Mouse (Mus musculus) gastrocnemius, postnatal 10 days (tissue): ENCODE results near the gene Gm6902. TPM values are rescaled to one million over a fixed set of nuclear protein-coding genes. Genes with fewer than 3 reads are reported as not detected.
"Not testable (repeated sequence)": the region's sequence is repeated elsewhere in the genome, so short reads cannot be mapped to it uniquely, and the experiment has no call there.

Experiments
- DNase-seq: peaks from one replicate; pipeline ENCODE4 v3.0.0; 2021; ENCODE audit warnings: mixed read lengths
- long read RNA-seq, 2 experiments: library from polyadenylated mRNA; stranded (forward); transcript quantifications; one replicate each; pipeline ENCODE4 v2.0.0; 2021
- total RNA-seq, 2 experiments: library from RNA; stranded (reverse); gene quantifications; 2 replicates each; pipeline ENCODE4 v1.2.3; 2021

Gene Gm6902
- not detected for total RNA-seq
- long read RNA-seq, experiment 1: 0 reads
- long read RNA-seq, experiment 2: 0 reads

GRCm38 (mm10) chr7:23278800-23279199 lies at the start of gene Gm6902:
Gm6902 (minus strand) TSS chr7:23278900.
- not testable (repeated sequence) for DNase-seq

GRCm38 (mm10) chr7:23300892-23301291 lies 22.2 kb upstream of the Gm6902 start, which contains the start of gene Nlrp4e:
Nlrp4e (plus strand) TSS chr7:23301192.
- DNase-seq: not testable (repeated sequence)

GRCm38 (mm10) chr7:23251582-23251981 lies 27.1 kb downstream of the Gm6902 start, which contains the start of gene Vmn1r166:
Vmn1r166 (minus strand) TSS chr7:23251682.
- DNase-seq: not testable (repeated sequence)

Other genes with a start within 250 kb of the Gm6902 start
- not detected for gene Vmn1r163, start 223.4 kb downstream of the Gm6902 start, total RNA-seq
- not detected for gene Gm8720, start 211.4 kb downstream of the Gm6902 start, total RNA-seq
- gene Gm10662, start 134.4 kb downstream of the Gm6902 start, total RNA-seq: not detected
- gene Vmn1r165, start 61.6 kb downstream of the Gm6902 start, total RNA-seq: not detected
- not detected for gene Vmn1r166, start 27.2 kb downstream of the Gm6902 start, total RNA-seq
- not detected for gene Nlrp4e, start 22.3 kb upstream of the Gm6902 start, total RNA-seq
- gene Nlrp5, start 107.0 kb upstream of the Gm6902 start, total RNA-seq: under 1 TPM; 0.07 to 0.14 TPM
- gene Vmn1r167, start 228.3 kb upstream of the Gm6902 start, total RNA-seq: not detected